Mouse (Mus musculus) right cerebral cortex, postnatal 14 days (tissue): ENCODE results near the gene Ifi211.
"Not testable (repeated sequence)": the region's sequence is repeated elsewhere in the genome, so short reads cannot be mapped to it uniquely, and the experiment has no call there.

Experiments used
- DNase-seq: peaks from one replicate; pipeline ENCODE4 v3.0.0; 2022

The Ifi211 gene

GRCm38 (mm10) chr1:173912548-173913255, at the start of gene Ifi211:
TSS of gene Ifi211 (minus strand) at chr1:173913046.
- not testable (repeated sequence) for DNase-seq

DNA sequence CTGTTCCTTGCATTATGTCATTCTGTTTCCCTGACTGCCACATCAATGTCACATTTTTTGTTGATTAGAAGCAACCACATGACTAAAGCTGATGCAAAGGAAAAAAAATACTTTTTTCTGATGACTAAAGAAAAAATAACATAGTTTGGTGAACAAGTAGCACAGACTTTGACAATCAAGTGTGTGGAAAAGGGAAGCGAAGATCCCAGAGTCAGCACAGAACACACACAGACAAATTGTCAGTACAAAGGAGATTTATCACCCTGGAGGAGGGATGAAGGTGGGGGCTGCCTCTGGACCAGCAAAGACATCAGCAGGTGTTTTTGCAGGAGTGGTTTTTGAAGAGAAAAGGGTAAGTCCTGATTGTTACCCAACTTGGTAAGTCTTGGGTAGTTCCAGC, 48.6 kb upstream of the Ifi211 start:
- DNase-seq: not testable (repeated sequence)

DNA sequence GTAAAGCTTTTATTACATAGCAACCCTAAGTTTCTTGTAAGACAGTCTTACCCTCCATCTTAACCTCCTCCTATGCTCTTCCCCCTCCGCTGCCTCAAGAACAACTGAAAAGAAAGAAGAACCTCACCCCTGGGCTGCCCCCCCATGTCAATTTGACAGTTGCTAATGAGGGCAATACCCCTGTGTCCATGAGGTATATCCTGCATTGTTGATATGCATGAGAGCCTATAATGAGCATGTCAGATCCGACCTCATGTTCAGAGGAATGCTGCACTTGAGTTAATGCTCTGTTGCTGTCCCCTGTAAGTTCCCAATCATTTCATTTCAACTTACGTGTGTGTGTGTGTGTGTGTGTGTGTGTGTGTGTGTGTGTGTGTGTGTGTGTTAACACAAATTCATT, 47.2 kb upstream of the Ifi211 start:
- DNase-seq: not testable (repeated sequence)

GRCm38 (mm10) chr1:173955839-173956527, 43.1 kb upstream of the Ifi211 start:
- not testable (repeated sequence) for DNase-seq

GRCm38 (mm10) chr1:173955071-173955796, 42.4 kb upstream of the Ifi211 start:
- no peak for DNase-seq

GRCm38 (mm10) chr1:173953563-173953962, 40.7 kb upstream of the Ifi211 start:
- DNase-seq: no peak

DNA sequence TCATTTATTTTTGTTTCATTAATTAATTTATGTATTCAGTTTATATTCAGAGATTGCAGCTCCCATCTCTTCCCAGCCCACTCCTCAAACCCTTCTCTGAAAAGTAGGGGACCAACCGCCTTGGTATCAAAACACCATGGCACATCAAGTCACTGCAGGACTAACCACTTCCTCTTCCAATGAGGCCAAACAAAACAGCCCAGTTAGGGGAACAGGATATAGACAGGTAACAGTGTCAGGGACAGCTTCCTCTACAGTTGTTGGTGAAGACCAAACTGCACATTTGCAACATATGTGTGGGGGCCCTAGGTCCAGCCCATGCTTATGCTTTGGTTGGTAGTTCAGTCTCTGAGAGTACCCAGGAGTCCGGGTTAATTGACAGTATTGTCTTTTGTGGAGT, 36.2 kb upstream of the Ifi211 start:
- not testable (repeated sequence) for DNase-seq

DNA sequence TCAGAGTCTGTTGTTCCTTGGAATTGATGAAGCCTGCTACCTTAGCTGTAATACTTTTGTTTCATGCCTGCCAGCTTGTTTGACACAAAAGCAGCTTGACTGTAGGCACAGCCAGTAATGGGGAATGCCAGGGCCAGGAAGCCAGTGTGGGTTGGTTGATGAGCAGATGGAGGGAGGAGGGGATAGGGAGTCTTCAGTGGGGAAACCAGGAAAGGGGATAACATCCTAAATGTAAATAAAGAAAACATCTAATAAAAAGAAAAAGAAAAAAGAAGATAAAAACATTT, 29.9 kb upstream of the Ifi211 start:
- not testable (repeated sequence) for DNase-seq

GRCm38 (mm10) chr1:173941924-173942779, 29.3 kb upstream of the Ifi211 start, which contains the start of the genes Mndal and Ifi203:
TSS of gene Mndal (minus strand) at chr1:173942491.
TSS of gene Ifi203 (minus strand) at chr1:173942672.
- not testable (repeated sequence) for DNase-seq

GRCm38 (mm10) chr1:173941522-173941921, 28.7 kb upstream of the Ifi211 start:
- not testable (repeated sequence) for DNase-seq

GRCm38 (mm10) chr1:173919279-173919678, 6.4 kb upstream of the Ifi211 start:
- not testable (repeated sequence) for DNase-seq

DNA sequence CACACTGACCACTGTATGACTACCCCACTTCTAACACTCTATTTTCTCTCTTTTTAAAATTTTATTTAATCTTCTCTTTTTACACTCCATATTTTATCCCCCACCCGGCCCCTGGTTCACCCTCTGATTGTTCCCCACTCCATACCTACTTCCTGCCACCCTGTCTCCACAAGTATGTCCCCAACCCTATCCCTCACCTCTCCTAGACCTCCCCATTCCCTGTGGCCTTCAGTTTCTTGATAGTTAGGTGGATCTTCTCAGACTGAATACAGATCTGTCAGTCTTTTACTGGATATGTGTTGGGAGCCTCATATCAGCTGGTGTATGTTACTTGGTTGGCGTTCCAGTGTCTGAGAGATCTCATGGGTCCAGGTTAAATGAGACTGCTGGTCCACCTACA, 1.7 kb upstream of the Ifi211 start:
- no peak for DNase-seq

GRCm38 (mm10) chr1:173913256-173913791, 478 bp upstream of the Ifi211 start:
- DNase-seq: not testable (repeated sequence)

GRCm38 (mm10) chr1:173911808-173912464, 910 bp downstream of the Ifi211 start:
- DNase-seq: no peak

- not testable (repeated sequence) for DNase-seq
These were observed 4.5 kb downstream of the Ifi211 start for GRCm38 (mm10) chr1:173908390-173908789.

DNA sequence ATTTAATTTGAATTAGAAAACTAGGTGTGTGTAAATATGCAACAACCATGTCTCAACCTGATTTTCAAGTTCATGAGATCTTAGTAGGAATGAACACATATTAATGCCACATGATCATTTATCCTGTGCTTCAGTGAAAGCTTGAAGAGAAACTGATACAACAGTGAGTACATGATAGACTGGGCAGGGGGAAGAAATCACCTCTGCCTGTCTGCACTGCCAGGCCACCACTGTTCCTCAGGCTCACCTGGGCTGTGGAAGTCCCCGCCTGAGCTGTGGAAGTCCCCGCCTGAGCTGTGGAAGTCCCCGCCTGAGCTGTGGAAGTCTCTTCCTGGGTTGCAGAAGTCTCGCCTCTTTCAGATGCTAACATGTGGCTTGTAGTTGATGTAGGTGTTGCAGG, 7.0 kb downstream of the Ifi211 start:
- not testable (repeated sequence) for DNase-seq

GRCm38 (mm10) chr1:173889741-173890140, 23.1 kb downstream of the Ifi211 start:
- DNase-seq: not testable (repeated sequence)

DNA sequence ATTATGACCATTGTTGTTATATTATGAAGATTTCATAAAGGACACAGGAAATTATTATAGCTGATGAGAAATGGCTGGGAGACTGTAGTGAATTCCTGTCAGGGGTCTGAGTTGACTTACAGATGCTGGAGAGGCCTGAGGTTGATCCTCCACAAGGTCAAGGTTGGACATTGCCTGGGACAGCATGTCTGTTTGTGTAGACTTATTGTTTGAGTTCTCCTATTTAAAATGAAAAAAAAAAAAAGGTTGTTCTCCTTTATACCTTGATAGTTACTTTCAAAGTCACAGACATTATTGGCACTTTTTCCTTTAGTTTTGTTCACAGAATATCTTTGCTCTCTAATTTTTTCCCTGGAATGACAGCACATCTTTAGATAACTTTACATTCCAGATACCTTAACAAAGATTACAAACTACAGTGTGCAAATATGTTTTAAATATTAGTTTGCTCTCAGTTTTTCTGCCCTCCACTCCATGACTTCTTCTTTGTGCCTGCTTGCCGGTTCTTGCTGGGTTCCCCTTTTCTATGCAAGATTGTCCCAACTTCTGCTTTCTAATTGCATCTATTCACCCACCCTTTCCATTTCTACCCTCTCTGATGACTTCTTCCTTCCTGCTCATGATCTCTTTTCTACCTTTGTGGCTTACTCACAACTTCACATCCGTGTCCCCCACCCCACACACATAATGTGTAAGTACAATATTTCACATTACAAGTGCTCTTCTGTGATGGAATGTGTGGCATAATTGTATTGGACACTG, 25.6 kb downstream of the Ifi211 start:
- DNase-seq: not testable (repeated sequence)

DNA sequence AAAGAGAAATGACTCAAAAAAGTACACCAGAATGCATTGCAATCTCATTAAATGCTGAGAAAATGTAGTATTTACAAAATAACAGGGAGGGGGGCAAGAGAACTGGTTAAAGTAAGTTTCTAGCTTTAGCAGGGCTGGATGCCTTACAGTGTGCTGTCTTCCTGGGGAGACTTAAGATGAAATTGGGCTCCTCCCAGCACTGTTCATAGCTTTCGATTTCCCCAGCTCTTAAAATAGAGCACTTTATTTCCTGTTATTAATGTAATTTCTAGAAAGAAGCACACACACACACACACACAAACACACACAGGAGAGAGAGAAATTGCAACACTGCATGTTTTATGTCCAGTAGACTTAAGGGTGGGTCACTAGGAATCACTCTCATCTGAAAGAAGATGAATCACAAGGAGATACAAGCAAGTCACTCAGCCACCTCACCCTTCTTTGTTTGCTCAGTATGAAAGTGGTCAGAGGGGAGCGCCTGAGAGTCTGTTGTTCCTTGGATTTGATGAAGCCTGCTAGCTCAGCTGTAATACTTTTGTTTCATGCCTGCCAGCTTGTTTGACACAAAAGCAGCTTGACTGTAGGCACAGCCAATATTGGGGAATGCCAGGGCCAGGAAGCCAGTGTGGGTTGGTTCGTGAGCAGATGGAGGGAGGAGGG, 32.7 kb downstream of the Ifi211 start:
- DNase-seq: peak; percentile 3

DNA sequence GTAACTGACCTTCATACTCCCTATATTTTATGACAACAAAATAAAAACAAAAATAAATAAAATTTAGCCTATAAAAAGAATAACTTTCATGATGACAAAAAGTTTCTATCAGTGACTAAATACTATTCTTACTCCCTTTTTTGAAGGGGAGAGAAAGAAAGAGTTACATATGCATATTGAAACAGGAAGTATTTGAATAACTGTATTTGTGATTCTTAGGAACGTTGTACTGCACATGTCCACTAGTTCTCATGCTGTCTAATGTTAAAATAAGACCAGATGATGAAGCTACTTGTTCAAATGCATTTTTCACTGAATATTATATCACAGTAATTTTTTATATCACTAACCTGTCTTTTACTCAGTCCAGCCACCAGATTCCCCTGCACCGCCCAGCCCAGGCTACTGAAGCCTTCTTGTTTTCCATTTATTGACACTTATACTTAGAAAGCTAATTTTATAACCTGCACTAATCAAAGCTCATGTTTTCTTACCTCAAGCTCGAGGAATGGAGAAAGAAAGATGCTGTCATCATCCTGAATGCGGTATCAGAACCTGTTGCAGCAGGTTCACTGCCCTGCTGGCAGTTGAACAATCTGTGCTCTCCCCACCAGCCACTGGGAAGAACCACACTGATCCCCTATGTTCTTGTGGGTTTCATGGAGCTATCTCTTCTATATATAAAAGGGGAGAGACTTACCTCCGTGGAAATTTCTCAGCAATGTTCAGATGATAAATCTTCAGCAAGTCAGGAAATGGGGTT, 33.4 kb downstream of the Ifi211 start:
- not testable (repeated sequence) for DNase-seq
